Mouse (Mus musculus): Measurements from ENCODE around the gene Nemp1. TPM values are rescaled to one million over a fixed set of nuclear protein-coding genes. Genes with fewer than 3 reads are reported as not detected.
A peak's percentile ranks its signal among the peaks of the same experiment; 100 is the strongest.

Nemp1 gene
- polyA plus RNA-seq, 1 experiment from 2014 or later, result 10.1 TPM

DNA sequence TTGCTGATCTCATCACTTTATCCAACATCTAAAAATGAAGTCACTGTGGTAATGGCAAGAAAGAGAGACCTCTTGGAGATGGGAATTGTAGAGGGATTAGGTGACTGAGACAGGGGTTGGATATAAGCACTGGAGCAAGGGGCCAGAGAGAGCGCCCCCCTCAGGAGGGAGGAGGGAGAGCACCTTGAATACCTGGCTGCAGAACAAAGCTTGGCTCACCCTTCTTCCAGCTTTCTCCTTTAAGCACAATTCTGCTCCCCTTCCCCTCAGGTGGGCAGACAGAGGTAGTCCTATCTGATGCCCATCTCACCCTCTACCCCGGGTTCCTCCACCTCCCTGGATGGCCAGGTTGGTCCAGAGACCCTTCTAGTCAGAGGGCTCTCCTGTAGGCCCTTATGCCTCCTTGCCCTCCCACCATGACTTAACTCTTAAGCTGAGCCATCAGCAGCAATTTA, 38.1 kb downstream of the Nemp1 start, which contains the start of gene Myo1a:
Gene Myo1a (plus strand): TSS at position 405 of the 455 bp plus-strand sequence.
- no peak for ATAC-seq (ENCODE audit: insufficient number of reproducible peaks, low FRiP score, low TSS enrichment, low read depth)

DNA sequence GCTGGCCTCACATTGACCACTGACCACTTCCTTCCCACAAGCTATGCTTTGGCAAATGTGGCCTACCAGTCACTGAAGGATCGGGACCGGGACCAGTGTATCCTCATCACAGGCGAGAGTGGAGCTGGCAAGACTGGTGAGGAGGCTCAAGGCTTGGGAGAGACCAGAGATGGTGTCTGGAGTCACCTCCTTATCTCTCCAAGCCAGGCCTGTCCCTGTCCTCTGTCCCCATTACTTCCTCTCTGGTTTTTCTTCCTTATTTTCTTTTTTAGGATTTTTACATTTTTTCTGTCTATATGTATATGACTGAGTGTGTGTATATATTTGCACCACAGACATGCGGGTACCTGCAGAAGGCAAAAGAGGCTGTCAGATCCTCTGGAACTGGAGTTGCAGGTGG, 39.1 kb downstream of the Nemp1 start:
- Histone ChIP-seq H3K27ac (replicated peaks) (no peak overlapping the region), H3K4me3 (replicated peaks) (no peak overlapping the region), H3K27me3 (no peaks in the 10 kb centered on the region), H3K9ac (no peak overlapping the region), H3K4me2 (replicated peaks) (no peak overlapping the region), H3K4me1 (no peaks in the 10 kb centered on the region), H3K9me3 (replicated peaks) (no peaks in the 10 kb centered on the region), H3K36me3 (no peaks in the 10 kb centered on the region)
- no peak for ATAC-seq (ENCODE audit: insufficient number of reproducible peaks, low FRiP score, low TSS enrichment, low read depth)
- WGBS, result 90% methylated on average over 4 of the region's 4 CpGs

More for the DNA sequence above, 38.1 kb downstream of the Nemp1 start, which contains the start of gene Myo1a:
- Histone ChIP-seq H3K27me3 (no peaks in the 10 kb centered on the region), H3K4me2 (replicated peaks) (no peak within 1 kb of the TSS), H3K27ac (replicated peaks) (no peak within 1 kb of the TSS), H3K4me1 (no peaks in the 10 kb centered on the region), H3K9me3 (replicated peaks) (no peaks in the 10 kb centered on the region), H3K9ac (no peak within 1 kb of the TSS), H3K36me3 (no peaks in the 10 kb centered on the region), H3K4me3 (replicated peaks) (no peak within 1 kb of the TSS)
- 58% methylated on average over 2 of the region's 2 CpGs for WGBS

DNA sequence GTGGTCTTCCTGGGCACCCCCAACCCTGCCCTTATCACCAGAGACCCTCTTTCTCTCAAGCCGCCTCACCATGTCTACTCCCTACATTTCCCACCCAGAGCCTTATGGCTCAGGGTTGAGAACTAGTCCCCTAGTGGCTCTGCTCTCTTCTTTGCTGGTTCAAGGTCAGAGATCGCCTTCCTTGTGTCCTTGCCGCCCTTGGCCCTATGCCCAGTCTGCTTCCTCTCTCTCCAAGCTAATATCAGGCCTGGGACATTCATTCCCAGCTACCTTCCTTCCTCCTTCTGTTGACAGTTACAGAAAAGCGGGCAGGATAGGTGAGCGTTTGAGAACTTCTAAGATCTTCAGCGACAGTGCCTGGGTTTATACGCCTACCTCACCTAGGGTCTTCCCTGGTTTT, 41.0 kb downstream of the Nemp1 start:
- H3K27ac ChIP-seq (replicated peaks), result no peak overlapping the region

GRCm38 (mm10) chr10:127708850-127709370, 42.2 kb downstream of the Nemp1 start:
- Histone ChIP-seq H3K36me3 (no peaks in the 10 kb centered on the region), H3K27me3 (no peaks in the 10 kb centered on the region), H3K4me3 (replicated peaks) (no peak overlapping the region), H3K4me1 (peaks cover 11% of the 10 kb centered on the region; the same call in 1 of the 2 replicates), H3K27ac (replicated peaks) (no peak overlapping the region), H3K4me2 (replicated peaks) (no peak overlapping the region), H3K9ac (no peak overlapping the region), H3K9me3 (replicated peaks) (no peaks in the 10 kb centered on the region)
- no peak for ATAC-seq (ENCODE audit: insufficient number of reproducible peaks, low FRiP score, low TSS enrichment, low read depth)
- WGBS, result 75% methylated on average over 3 of the region's 3 CpGs

More for the DNA sequence above, 41.0 kb downstream of the Nemp1 start:
- Histone ChIP-seq H3K4me1 (peaks cover 5% of the 10 kb centered on the region; the same call in 1 of the 2 replicates), H3K4me2 (replicated peaks) (no peak overlapping the region), H3K36me3 (no peaks in the 10 kb centered on the region), H3K4me3 (replicated peaks) (no peak overlapping the region), H3K9me3 (replicated peaks) (no peaks in the 10 kb centered on the region), H3K27me3 (no peaks in the 10 kb centered on the region), H3K9ac (no peak overlapping the region)
- 90% methylated on average over 7 of the region's 7 CpGs for WGBS
- ATAC-seq (ENCODE audit: insufficient number of reproducible peaks, low FRiP score, low TSS enrichment, low read depth), result no peak

DNA sequence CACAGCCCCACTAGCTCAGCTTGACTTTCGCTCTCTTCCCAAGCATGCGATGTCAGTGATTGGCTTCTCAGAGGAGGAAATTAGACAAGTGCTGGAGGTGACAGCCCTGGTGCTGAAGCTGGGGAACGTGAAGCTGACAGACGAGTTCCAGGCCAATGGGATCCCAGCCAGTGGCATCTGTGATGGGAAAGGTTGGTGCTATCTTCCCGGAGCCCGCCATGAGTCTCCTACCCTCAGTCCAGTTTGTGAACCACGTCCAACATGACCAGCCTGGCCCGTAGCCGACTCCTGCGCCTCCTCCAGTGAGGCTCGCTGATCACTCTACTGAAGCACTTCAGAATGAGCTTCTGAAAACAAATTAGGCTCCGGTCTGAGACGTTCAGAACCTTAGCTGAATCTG, 43.6 kb downstream of the Nemp1 start:
- no peaks in the 10 kb centered on the region for H3K36me3 ChIP-seq
- WGBS, result 73% methylated on average over 13 of the region's 13 CpGs

DNA sequence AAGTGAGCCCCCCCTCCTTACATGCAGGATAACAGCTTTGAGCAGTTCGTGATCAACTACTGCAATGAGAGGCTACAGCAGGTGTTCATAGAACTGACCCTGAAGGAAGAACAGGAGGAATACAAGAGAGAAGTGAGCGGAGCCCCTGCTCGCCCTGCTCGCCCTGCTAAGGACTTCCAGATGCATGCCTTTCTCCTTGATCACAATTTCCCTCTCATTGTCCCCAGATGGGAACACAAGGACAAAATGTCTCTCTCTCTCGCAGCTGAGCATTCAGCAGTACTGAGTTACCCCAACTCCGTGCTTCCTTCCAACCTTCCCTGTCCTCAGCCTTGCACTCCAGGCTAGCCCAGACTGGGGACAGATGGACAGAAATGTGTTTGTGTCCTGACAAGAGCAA, 46.0 kb downstream of the Nemp1 start:
- Histone ChIP-seq H3K27me3 (no peaks in the 10 kb centered on the region), H3K27ac (replicated peaks) (no peak overlapping the region), H3K4me1 (peaks cover 11% of the 10 kb centered on the region; the same call in 1 of the 2 replicates), H3K9me3 (replicated peaks) (no peaks in the 10 kb centered on the region), H3K4me2 (replicated peaks) (no peak overlapping the region), H3K9ac (no peak overlapping the region), H3K4me3 (replicated peaks) (no peak overlapping the region), H3K36me3 (no peaks in the 10 kb centered on the region)
- WGBS, result 40% methylated on average over 6 of the region's 6 CpGs
- ATAC-seq (ENCODE audit: insufficient number of reproducible peaks, low FRiP score, low TSS enrichment, low read depth), result no peak

More for the DNA sequence above, 43.6 kb downstream of the Nemp1 start:
- no peak for ATAC-seq (ENCODE audit: insufficient number of reproducible peaks, low FRiP score, low TSS enrichment, low read depth)
- H3K27me3 ChIP-seq, result no peaks in the 10 kb centered on the region
- H3K9ac ChIP-seq, result no peak overlapping the region
- H3K4me1 ChIP-seq, result peaks cover 11% of the 10 kb centered on the region; the same call in 1 of the 2 replicates
- H3K4me3 ChIP-seq (replicated peaks), result no peak overlapping the region
- no peaks in the 10 kb centered on the region for H3K9me3 ChIP-seq (replicated peaks)
- H3K27ac ChIP-seq (replicated peaks), result no peak overlapping the region
- no peak overlapping the region for H3K4me2 ChIP-seq (replicated peaks)

DNA sequence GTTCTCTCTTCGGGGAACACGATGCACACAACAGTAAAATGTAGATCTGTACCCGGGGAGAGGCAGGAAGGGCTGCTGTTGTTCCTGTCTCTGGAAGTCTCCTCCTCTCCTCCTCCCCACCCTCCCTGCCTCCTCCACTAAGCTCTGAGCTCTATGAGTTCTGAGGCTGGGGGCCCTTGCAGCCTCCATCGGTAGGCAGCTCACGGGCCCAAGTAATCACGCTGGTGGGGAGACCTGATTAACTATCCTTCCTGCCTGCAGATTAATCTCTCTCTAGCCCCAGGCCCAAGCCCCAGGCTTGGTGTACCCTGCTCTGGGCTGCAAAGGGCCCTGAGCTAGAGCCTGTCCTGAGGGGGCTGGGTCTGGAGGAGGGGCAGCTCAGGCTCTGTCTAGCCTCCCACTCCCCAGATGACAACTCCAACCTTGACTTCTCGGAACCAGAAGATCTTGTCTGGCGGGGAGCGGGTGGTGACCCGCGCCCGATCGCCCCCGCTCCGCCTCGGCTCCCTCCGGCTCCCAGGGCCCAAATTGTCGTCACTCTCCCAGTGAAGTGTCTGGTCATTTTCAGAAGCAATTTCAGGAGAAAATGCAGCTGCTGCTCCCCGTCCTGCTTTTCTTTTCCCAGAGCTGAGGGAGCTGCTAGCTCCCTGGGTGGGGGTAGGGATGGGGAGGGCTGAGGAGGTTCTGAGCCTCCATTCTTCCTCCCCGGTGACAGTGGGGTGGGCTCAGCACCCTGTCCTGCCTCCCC, 55.1 kb downstream of the Nemp1 start:
- peaks cover 19% of the 10 kb centered on the region; the same call in 1 of the 2 replicates for H3K27me3 ChIP-seq
- H3K36me3 ChIP-seq, result no peaks in the 10 kb centered on the region
- ATAC-seq (ENCODE audit: insufficient number of reproducible peaks, low FRiP score, low TSS enrichment, low read depth), result no peak
- peak overlapping the region; percentile 34 for H3K4me2 ChIP-seq (replicated peaks)
- no peaks in the 10 kb centered on the region for H3K9me3 ChIP-seq (replicated peaks)
- H3K9ac ChIP-seq, result peak overlapping the region; percentile 15; the same call in 1 of the 2 replicates
- WGBS, result 14% methylated on average over 20 of the region's 20 CpGs
- H3K27ac ChIP-seq (replicated peaks), result no peak overlapping the region
- peak overlapping the region; percentile 13 for H3K4me3 ChIP-seq (replicated peaks)
- peaks cover 17% of the 10 kb centered on the region for H3K4me1 ChIP-seq

DNA sequence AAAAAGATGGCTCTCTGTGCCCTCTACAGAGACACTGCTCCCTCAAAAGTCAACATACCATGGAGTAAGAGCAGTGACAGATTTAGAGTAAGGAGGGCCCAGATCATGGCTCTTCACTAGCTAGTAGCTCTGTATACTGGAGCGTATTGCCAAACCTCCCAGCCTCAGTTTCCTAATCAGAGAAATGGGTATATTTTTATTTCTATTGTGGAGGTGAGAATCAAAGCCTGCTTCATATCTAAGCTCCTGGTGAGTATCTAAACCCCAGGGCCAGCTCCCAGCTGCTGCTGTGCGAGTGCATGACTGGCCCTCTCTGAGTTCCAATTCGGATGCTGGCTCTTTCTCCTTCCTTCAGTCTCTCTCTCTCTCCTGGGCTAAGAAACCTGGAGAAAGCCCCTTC, 57.5 kb downstream of the Nemp1 start, which contains the start of gene Tac2:
Gene Tac2 (plus strand): TSS at position 301 of the 400 bp plus-strand sequence.
- 75% methylated on average over 3 of the region's 3 CpGs for WGBS
- Histone ChIP-seq H3K9me3 (replicated peaks) (no peaks in the 10 kb centered on the region), H3K9ac (no peak within 1 kb of the TSS), H3K4me2 (replicated peaks) (no peak within 1 kb of the TSS), H3K4me1 (peaks cover 17% of the 10 kb centered on the region), H3K27me3 (peaks cover 24% of the 10 kb centered on the region; the same call in 1 of the 2 replicates), H3K27ac (replicated peaks) (no peak within 1 kb of the TSS), H3K36me3 (no peaks in the 10 kb centered on the region), H3K4me3 (replicated peaks) (no peak within 1 kb of the TSS)
- ATAC-seq (ENCODE audit: insufficient number of reproducible peaks, low FRiP score, low TSS enrichment, low read depth), result no peak

GRCm38 (mm10) chr10:127725136-127725535, 58.4 kb downstream of the Nemp1 start:
- no peaks in the 10 kb centered on the region for H3K36me3 ChIP-seq
- no peak overlapping the region for H3K9ac ChIP-seq
- H3K27me3 ChIP-seq, result peaks cover 24% of the 10 kb centered on the region; the same call in 1 of the 2 replicates
- H3K4me2 ChIP-seq (replicated peaks), result no peak overlapping the region
- H3K27ac ChIP-seq (replicated peaks), result no peak overlapping the region
- H3K4me1 ChIP-seq, result peaks cover 17% of the 10 kb centered on the region
- H3K4me3 ChIP-seq (replicated peaks), result no peak overlapping the region
- 61% methylated on average over 4 of the region's 4 CpGs for WGBS
- H3K9me3 ChIP-seq (replicated peaks), result no peaks in the 10 kb centered on the region
- no peak for ATAC-seq (ENCODE audit: insufficient number of reproducible peaks, low FRiP score, low TSS enrichment, low read depth)

- no peak for ATAC-seq (ENCODE audit: insufficient number of reproducible peaks, low FRiP score, low TSS enrichment, low read depth)
- Histone ChIP-seq H3K4me1 (peaks cover 5% of the 10 kb centered on the region; the same call in 1 of the 2 replicates), H3K36me3 (no peaks in the 10 kb centered on the region), H3K9ac (no peak overlapping the region), H3K27me3 (peaks cover 9% of the 10 kb centered on the region), H3K4me3 (replicated peaks) (no peak overlapping the region), H3K4me2 (replicated peaks) (no peak overlapping the region), H3K9me3 (replicated peaks) (no peaks in the 10 kb centered on the region), H3K27ac (replicated peaks) (no peak overlapping the region)
- WGBS, result 57% methylated on average over 8 of the region's 8 CpGs
Observed at GRCm38 (mm10) chr10:127728437-127728836, 61.7 kb downstream of the Nemp1 start.

DNA sequence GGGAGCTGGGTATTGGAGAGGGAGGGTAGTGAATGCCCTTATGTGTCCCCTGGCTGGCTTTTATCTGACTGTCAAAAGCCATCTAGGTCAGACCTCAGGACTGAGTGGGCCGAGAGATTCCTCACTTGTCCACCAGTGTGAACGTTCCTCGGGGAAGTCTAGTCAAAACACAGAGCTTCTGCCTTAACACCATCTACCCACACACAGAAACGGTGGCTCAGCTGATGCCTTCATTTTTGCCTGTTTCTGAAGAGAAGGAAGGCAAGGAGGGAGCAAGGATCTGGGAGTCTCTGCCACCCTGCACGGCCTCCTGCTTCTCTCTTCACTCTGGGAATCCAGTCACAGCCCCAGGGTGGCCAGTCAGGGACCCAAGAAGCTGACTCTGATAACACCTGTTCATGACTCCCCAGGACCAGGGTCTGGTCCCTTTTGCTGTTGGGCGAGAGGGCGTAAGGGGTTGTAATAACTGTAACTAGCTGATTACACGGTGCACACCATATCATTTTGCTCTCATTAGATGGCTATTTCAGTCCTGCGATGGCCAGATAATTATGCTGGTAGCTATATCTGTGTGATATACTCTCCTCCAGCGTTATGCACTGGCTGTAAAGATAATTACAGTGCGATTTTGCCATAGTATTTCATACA, 63.7 kb downstream of the Nemp1 start:
- Histone ChIP-seq H3K9ac (no peak overlapping the region), H3K4me1 (peaks cover 5% of the 10 kb centered on the region; the same call in 1 of the 2 replicates), H3K4me2 (replicated peaks) (no peak overlapping the region), H3K27me3 (peaks cover 9% of the 10 kb centered on the region), H3K36me3 (no peaks in the 10 kb centered on the region), H3K27ac (replicated peaks) (no peak overlapping the region), H3K4me3 (replicated peaks) (no peak overlapping the region), H3K9me3 (replicated peaks) (no peaks in the 10 kb centered on the region)
- no peak for ATAC-seq (ENCODE audit: insufficient number of reproducible peaks, low FRiP score, low TSS enrichment, low read depth)
- WGBS, result 47% methylated on average over 11 of the region's 11 CpGs
